Mouse (Mus musculus) E14TG2a.4 (cell line): Measurements from ENCODE around the gene Asb11.

Experiments used
- CTCF ChIP-seq: conservative IDR thresholded peaks from 2 replicates; pipeline ENCODE4 v1.5.1; 2014; ENCODE audit warnings: low read length
- NANOG ChIP-seq: IDR thresholded peaks from 2 replicates; pipeline ENCODE4 v1.6.1; 2014; ENCODE audit warnings: borderline replicate concordance, low read length, mixed read lengths
- POU5F1 ChIP-seq: IDR thresholded peaks from 2 replicates; pipeline ENCODE4 v1.6.1; 2014; ENCODE audit warnings: low read length, borderline replicate concordance

DNA sequence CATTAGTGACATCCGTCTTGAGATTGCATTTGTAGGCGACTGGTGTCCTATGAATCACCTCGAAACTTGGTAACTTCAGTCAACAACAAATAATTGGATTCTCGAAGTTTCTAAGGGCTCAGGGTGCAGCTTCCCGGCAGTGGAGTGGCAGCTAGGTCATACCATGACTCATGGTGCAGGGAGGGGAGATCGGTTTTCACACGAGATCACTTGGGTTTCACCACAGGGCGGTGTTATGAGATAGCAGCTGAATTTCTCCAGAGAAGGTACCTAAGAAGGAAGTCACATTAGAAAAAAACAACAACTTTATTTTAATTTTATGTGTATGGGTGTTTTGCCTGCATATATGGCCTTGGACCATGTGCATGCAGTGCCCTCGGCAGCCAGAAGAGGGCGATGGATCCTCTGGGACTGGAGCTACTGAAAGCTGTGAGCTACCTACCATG lies 9.3 kb downstream of the Asb11 start:
- TF ChIP-seq CTCF, result peak; percentile 60
- no peak for TF ChIP-seq POU5F1
- TF ChIP-seq NANOG, result no peak
